Mouse (Mus musculus): ENCODE measurements around the gene Aftph.
"Not testable (repeated sequence)": the region's sequence is repeated elsewhere in the genome, so short reads cannot be mapped to it uniquely, and the experiment has no call there.

The Aftph gene

GRCm38 (mm10) chr11:20741201-20742100 is at the start of gene Aftph:
Gene Aftph (minus strand): TSS chr11:20741589.
- DNase-seq, result peak; percentile 98

GRCm38 (mm10) chr11:20789015-20789414 is 47.6 kb upstream of the Aftph start:
- no peak for DNase-seq

- no peak for DNase-seq
These were observed 46.7 kb upstream of the Aftph start for GRCm38 (mm10) chr11:20788070-20788469.

- DNase-seq, result no peak
These were observed 44.8 kb upstream of the Aftph start for GRCm38 (mm10) chr11:20786191-20786590.

GRCm38 (mm10) chr11:20785186-20785585 is 43.8 kb upstream of the Aftph start:
- DNase-seq, result no peak

GRCm38 (mm10) chr11:20784776-20785175 is 43.4 kb upstream of the Aftph start:
- no peak for DNase-seq

- DNase-seq, result no peak
These were observed 42.1 kb upstream of the Aftph start for GRCm38 (mm10) chr11:20783467-20783866.

- DNase-seq, result no peak
These were observed 41.2 kb upstream of the Aftph start for GRCm38 (mm10) chr11:20782620-20783019.

- DNase-seq, result no peak
These were observed 38.9 kb upstream of the Aftph start for GRCm38 (mm10) chr11:20780312-20780711.

GRCm38 (mm10) chr11:20778861-20779563 is 37.6 kb upstream of the Aftph start:
- DNase-seq, result no peak

- DNase-seq, result no peak
These were observed 36.9 kb upstream of the Aftph start for GRCm38 (mm10) chr11:20778298-20778697.

- no peak for DNase-seq
These were observed 35.3 kb upstream of the Aftph start for GRCm38 (mm10) chr11:20776668-20777067.

GRCm38 (mm10) chr11:20772642-20773041 is 31.3 kb upstream of the Aftph start:
- DNase-seq, result no peak

- not testable (repeated sequence) for DNase-seq
These were observed 30.4 kb upstream of the Aftph start for GRCm38 (mm10) chr11:20771827-20772226.

- not testable (repeated sequence) for DNase-seq
These were observed 20.6 kb upstream of the Aftph start for GRCm38 (mm10) chr11:20761984-20762383.

- DNase-seq, result no peak
These were observed 9.2 kb upstream of the Aftph start for GRCm38 (mm10) chr11:20750573-20750972.

GRCm38 (mm10) chr11:20743353-20743752 is 2.0 kb upstream of the Aftph start:
- DNase-seq, result no peak

- DNase-seq, result peak; percentile 53
These were observed 1.0 kb upstream of the Aftph start for GRCm38 (mm10) chr11:20742361-20742897.

- no peak for DNase-seq
These were observed 748 bp downstream of the Aftph start for GRCm38 (mm10) chr11:20740481-20741200.

GRCm38 (mm10) chr11:20734066-20734465 is 7.3 kb downstream of the Aftph start:
- DNase-seq, result no peak

GRCm38 (mm10) chr11:20733486-20734030 is 7.8 kb downstream of the Aftph start:
- no peak for DNase-seq

GRCm38 (mm10) chr11:20729403-20729802 is 12.0 kb downstream of the Aftph start:
- DNase-seq, result no peak

- DNase-seq, result no peak
These were observed 13.3 kb downstream of the Aftph start for GRCm38 (mm10) chr11:20728044-20728443.

Data from cerebellum, adult 11-12 months (tissue).